Mouse (Mus musculus) forebrain, postnatal 0 days (tissue): ENCODE measurements around the gene Eif4a2. TPM values are rescaled to one million over a fixed set of nuclear protein-coding genes. Genes with fewer than 3 reads are reported as not detected.
"Not testable (repeated sequence)": the region's sequence is repeated elsewhere in the genome, so short reads cannot be mapped to it uniquely, and the experiment has no call there.

Experiments
- ATAC-seq: fragments of 200-750 bp; cut with Nextera tagmentation; 2 replicates; pipeline ENCODE4 v1.8.0; 2017; ENCODE audit warnings: mild to moderate bottlenecking, moderate library complexity
- DNase-seq: peaks from one replicate; pipeline ENCODE4 v3.0.0-alpha.2; 2015
- H3K27ac ChIP-seq: fragments of 300-500 bp; sonication (generic); 2 replicates; pipeline ENCODE4 v1.5.1; 2014; ENCODE audit warnings: low read depth, mild to moderate bottlenecking, antibody characterized with exemption, low read length, moderate library complexity, mixed read lengths
- H3K27me3 ChIP-seq: fragments of 300-500 bp; sonication (generic); 2 replicates; pipeline ENCODE4 v1.6.1; 2014; ENCODE audit warnings: mild to moderate bottlenecking, low read length, mixed read lengths; ENCODE audit not compliant: insufficient read depth
- H3K36me3 ChIP-seq: fragments of 300-500 bp; sonication (generic); 2 replicates; pipeline ENCODE4 v1.6.1; 2014; ENCODE audit warnings: mild to moderate bottlenecking, moderate library complexity; ENCODE audit not compliant: insufficient read depth
- H3K4me1 ChIP-seq: fragments of 300-500 bp; sonication (generic); 2 replicates; pipeline ENCODE4 v1.6.1; 2014; ENCODE audit warnings: antibody characterized with exemption; ENCODE audit not compliant: insufficient read depth
- H3K4me2 ChIP-seq: fragments of 300-500 bp; sonication (generic); 2 replicates; pipeline ENCODE4 v1.6.1; 2014; ENCODE audit warnings: low read depth, mild to moderate bottlenecking, moderate library complexity
- H3K4me3 ChIP-seq: fragments of 300-500 bp; sonication (generic); 2 replicates; pipeline ENCODE4 v1.5.1; 2014; ENCODE audit warnings: low read depth, low read length, mixed read lengths
- H3K9ac ChIP-seq: fragments of 300-500 bp; sonication (generic); 2 replicates; pipeline ENCODE4 v1.6.1; 2014; ENCODE audit warnings: mild to moderate bottlenecking
- H3K9me3 ChIP-seq: fragments of 300-500 bp; sonication (generic); 2 replicates; pipeline ENCODE4 v1.6.1; 2016; ENCODE audit warnings: low read length
- CTCF ChIP-seq: sonication (generic); IDR thresholded peaks from 2 replicates; pipeline ENCODE4 v1.5.1; 2016; ENCODE audit warnings: antibody characterized with exemption, control low read depth, low read depth
- WGBS: fragments of 180-500 bp; shearing (Covaris S2); extraction: QIAGEN DNeasy Blood & Tissue Kit; methylation state at CpG from one replicate; pipeline ENCODE4 v1.1.7; 2014; 5-methylcytosine and 5-hydroxymethylcytosine counted together
- polyA plus RNA-seq: library from polyadenylated mRNA; unstranded; fragments of >200 nt; fragmentation: Nextera tagmentation; extraction: Ambion mirVana; gene quantifications from 2 replicates; pipeline ENCODE4 v1.2.1, GENCODE M21; 2015
- total RNA-seq: library from RNA; depleted of rRNA; stranded (reverse); fragments of >200 nt; gene quantifications from 2 replicates; pipeline ENCODE4 v1.2.3, GENCODE M21; 2014

The Eif4a2 gene
- total and polyA plus RNA-seq, 2 experiments from 2014 or later = 311 to 948 TPM

- H3K27ac ChIP-seq, H3K4me2 ChIP-seq, H3K27me3 ChIP-seq, ATAC-seq, H3K9ac ChIP-seq, H3K9me3 ChIP-seq, H3K4me1 ChIP-seq, H3K36me3 ChIP-seq, H3K4me3 ChIP-seq, DNase-seq: not testable (repeated sequence)
- WGBS = 91% methylated on average over 1 of the region's 1 CpGs
- TF ChIP-seq CTCF = 0 out of 2 replicates have a peak, but pooled peaks have one; percentile 2
Measured at GRCm38 (mm10) chr16:23088491-23088890, 18.8 kb upstream of the Eif4a2 start.

DNA sequence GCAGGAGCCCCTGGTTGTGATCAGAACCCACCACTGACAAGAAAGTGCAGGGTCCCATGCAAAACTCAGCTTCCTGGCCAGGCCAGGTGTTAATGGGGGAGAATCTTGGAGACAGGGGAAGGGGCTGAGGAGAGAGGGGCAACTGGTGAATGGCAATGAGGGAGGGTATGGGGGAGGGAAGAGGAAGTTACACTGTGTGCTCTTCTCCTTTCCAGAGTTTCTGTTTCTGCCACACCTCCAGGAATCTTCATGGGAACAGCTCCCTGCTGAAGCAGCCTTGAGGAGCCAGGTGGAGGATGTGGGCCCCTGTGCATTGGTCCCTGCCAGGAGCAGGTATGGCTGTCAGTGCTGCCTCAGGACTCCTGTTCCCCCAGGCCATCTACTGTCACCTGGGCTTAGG lies 15.9 kb upstream of the Eif4a2 start:
- not testable (repeated sequence) for H3K27me3 ChIP-seq, ATAC-seq, H3K4me3 ChIP-seq, H3K9ac ChIP-seq, H3K4me1 ChIP-seq, DNase-seq, H3K36me3 ChIP-seq, H3K4me2 ChIP-seq, H3K9me3 ChIP-seq, H3K27ac ChIP-seq

DNA sequence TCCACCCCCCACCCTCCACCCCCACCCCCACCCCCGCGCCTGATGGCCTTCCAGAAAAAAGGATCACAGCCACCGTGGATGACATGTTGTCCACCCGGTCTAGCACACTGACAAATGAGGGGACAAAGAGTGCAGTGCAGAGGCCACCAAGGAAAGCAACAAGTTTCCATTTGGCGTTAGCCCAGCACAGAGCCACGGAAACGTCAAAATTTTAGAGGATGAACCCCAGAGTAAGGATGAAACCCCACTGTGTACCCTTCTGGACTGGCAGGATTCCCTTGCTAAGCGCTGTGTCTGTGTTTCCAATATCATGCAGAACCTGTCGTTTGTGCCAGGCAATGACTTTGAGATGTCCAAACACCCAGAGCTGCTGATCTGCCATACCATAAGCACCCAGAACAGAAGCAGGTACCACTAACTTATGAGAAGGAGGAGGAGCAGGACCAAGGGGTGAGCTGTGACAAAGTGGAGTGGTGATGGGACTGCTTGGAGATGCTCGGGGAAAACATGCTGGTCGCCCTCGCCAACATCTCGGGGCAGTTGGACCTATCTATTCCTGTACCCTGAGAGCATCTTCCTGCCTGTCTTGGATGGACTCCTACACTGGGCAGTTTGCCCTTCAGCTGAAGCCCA lies 13.8 kb upstream of the Eif4a2 start:
- Histone ChIP-seq H3K27me3 (no peaks in the 10 kb centered on the region), H3K36me3 (no peaks in the 10 kb centered on the region), H3K9ac (no peak overlapping the region), H3K9me3 (no peaks in the 10 kb centered on the region), H3K27ac (no peak overlapping the region), H3K4me2 (no peak overlapping the region), H3K4me1 (0 out of 2 replicates have a peak, but pooled peaks cover 2% of the 10 kb centered on the region), H3K4me3 (no peak overlapping the region)
- no peak for DNase-seq
- no peak for ATAC-seq
- 81% methylated on average over 13 of the region's 13 CpGs for WGBS
- TF ChIP-seq CTCF = no peak

DNA sequence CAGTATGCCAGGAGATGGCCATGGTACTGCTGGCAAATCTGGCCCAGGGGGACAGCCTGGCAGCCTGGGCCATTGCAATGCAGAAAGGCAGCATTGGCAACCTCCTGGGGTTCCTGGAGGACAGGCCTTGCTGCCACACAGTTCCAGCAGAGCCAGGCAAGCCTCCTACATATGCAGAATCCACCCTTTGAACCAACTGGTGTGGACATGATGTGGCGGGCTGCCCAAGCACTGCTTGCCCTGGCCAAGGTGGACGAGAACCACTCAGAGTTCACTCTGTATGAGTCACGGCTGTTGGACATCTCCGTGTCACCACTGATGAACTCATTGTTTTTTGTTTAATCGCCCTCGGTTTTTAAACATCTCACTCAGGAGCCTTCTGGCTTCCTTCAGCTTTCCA lies 13.1 kb upstream of the Eif4a2 start:
- DNase-seq (no peak), ATAC-seq (no peak)
- no peaks in the 10 kb centered on the region for H3K9me3 ChIP-seq
- no peaks in the 10 kb centered on the region for H3K27me3 ChIP-seq
- H3K4me3 ChIP-seq = no peak overlapping the region
- 0 out of 2 replicates have a peak, but pooled peaks cover 2% of the 10 kb centered on the region for H3K4me1 ChIP-seq
- no peak for TF ChIP-seq CTCF
- no peak overlapping the region for H3K27ac ChIP-seq
- no peak overlapping the region for H3K9ac ChIP-seq
- H3K36me3 ChIP-seq = no peaks in the 10 kb centered on the region
- WGBS = 90% methylated on average over 6 of the region's 6 CpGs
- no peak overlapping the region for H3K4me2 ChIP-seq

DNA sequence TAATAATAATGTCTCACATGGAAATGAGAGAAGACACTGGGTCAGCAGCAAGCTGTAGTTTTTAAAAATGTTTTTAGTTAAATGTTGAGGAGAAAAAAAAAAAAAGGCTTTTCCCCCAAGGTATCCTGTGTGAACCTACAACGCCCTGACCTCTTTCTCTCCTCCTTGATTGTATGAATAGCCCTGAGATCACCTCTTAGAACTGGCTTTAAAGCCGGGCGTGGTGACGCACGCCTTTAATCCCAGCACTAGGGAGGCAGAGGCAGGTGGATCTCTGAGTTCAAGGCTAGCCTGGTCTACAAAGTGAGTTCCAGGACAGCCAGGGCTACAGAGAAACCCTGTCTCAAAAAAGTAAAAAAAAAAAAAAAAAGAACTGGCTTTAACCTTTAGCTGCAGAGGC lies 11.7 kb upstream of the Eif4a2 start:
- DNase-seq, H3K4me2 ChIP-seq, ATAC-seq, H3K27ac ChIP-seq, H3K4me1 ChIP-seq, H3K9ac ChIP-seq, H3K27me3 ChIP-seq, H3K9me3 ChIP-seq, H3K4me3 ChIP-seq, H3K36me3 ChIP-seq: not testable (repeated sequence)
- WGBS = 94% methylated on average over 5 of the region's 5 CpGs

DNA sequence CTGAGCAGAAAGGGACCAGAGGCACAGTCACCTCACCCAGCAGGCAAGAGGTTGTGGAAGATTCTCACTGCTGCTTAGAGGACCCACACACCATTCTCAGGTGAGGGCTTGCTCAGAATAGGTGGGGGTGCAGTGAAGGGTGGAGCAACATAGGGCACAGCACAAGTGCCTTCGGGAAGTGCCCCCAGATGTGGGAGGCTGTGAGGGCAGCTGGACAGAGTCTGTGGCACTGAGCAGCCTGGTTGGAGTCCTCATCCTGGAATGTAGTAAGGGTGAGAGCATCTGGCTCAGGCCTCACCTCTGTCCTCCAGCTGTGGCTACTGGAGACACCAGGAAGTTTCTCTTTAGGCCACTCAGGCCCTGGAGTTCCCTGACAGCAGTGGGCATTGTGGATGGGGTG lies 10.4 kb upstream of the Eif4a2 start:
- DNase-seq, H3K4me3 ChIP-seq, H3K4me2 ChIP-seq, H3K9me3 ChIP-seq, H3K27me3 ChIP-seq, H3K27ac ChIP-seq, H3K9ac ChIP-seq, ATAC-seq, H3K4me1 ChIP-seq, H3K36me3 ChIP-seq: not testable (repeated sequence)
- WGBS = 88% methylated on average over 1 of the region's 1 CpGs

GRCm38 (mm10) chr16:23097290-23098104 lies 9.7 kb upstream of the Eif4a2 start:
- H3K27ac ChIP-seq, H3K4me1 ChIP-seq, H3K4me3 ChIP-seq, H3K9me3 ChIP-seq, H3K36me3 ChIP-seq, H3K4me2 ChIP-seq, H3K9ac ChIP-seq, H3K27me3 ChIP-seq: not testable (repeated sequence)
- peak; percentile 74 for DNase-seq
- peak; percentile 92 for ATAC-seq
- 68% methylated on average over 8 of the region's 8 CpGs for whole genome bisulfite sequencing

GRCm38 (mm10) chr16:23098105-23098452 lies 9.2 kb upstream of the Eif4a2 start:
- not testable (repeated sequence) for DNase-seq, H3K27ac ChIP-seq, H3K9ac ChIP-seq, H3K9me3 ChIP-seq, H3K4me3 ChIP-seq, ATAC-seq, H3K4me2 ChIP-seq, H3K27me3 ChIP-seq, H3K4me1 ChIP-seq, H3K36me3 ChIP-seq
- WGBS = 97% methylated on average over 1 of the region's 1 CpGs
